Mouse (Mus musculus) thymus, adult 2 months (tissue): ENCODE results near the gene AU022252.

Experiments used
- CTCF ChIP-seq: fragments of 200-500 bp; IDR thresholded peaks from 2 replicates; pipeline ENCODE4 v1.5.1; 2012; ENCODE audit warnings: mild to moderate bottlenecking, control low read depth, low read length, moderate library complexity, borderline replicate concordance; ENCODE audit not compliant: control insufficient read depth, poor library complexity, insufficient read depth; ENCODE audit errors: extremely low read depth
- POLR2A ChIP-seq: fragments of 200-500 bp; IDR thresholded peaks from 2 replicates; pipeline ENCODE4 v1.6.1; 2012; ENCODE audit warnings: mild to moderate bottlenecking, low read length, control low read depth, moderate library complexity; ENCODE audit not compliant: control insufficient read depth, poor library complexity, insufficient read depth; ENCODE audit errors: extremely low read depth

DNA sequence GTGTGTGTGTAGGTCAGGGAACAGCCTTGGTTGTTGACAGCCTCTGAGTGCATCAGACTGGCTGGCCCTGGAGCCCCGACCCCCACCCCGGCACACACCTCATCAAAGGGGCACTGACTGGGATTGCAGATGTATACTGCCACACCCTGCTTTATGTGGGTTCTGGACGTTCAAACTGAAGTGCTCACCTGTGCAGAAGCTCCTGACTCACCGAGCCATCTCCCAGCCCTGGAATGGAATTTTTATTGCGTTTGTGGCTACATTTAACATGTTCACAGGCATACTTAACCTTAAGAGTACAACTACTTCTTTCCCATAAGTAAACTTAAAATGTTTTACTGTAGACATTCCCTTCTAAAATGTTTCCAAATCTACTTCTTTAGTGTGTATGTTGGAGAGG lies 74.6 kb downstream of the AU022252 start:
- TF ChIP-seq CTCF: no peak
- TF ChIP-seq POLR2A: no peak
